Mouse (Mus musculus): ENCODE results near the gene Cmtr1.

- TF ChIP-seq CTCF (IDR thresholded peaks at IDR 0.05; ENCODE audit: control insufficient read depth, insufficient read depth, insufficient replicate concordance, low read depth, low read length) (no peak), POLR2A (IDR thresholded peaks at IDR 0.05; ENCODE audit: control insufficient read depth, low read depth, low read length) (no peak)
Measured at GRCm38 (mm10) chr17:29706981-29707545, 46.7 kb downstream of the Cmtr1 start.

All from testis, adult 2 months (tissue).